Mouse (Mus musculus): ENCODE measurements around the gene Vrk1.
A peak's percentile ranks its signal among the peaks of the same experiment; 100 is the strongest.

Gene Vrk1

DNA sequence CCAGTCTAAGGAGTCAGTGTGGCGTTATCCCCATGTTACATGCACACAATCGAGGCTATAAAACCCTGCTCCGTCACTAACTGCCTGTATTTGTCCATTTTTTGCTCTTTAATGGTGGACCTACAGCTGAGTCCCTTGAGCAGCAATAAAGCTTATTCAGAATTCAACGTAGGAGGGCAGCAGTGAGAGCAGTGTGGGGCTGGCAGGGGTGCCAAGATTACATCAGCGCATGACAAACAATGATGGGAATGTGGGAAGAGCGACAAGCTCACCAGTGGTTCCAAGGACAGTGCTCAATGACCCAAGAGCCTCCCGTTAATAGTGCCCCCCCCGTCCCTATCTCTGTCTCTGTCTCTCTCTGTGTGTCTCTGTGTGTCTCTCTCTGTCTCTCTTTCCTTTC lies 8.3 kb upstream of the Vrk1 start:
- DNase-seq (ENCODE audit: low read depth), result no peak

DNA sequence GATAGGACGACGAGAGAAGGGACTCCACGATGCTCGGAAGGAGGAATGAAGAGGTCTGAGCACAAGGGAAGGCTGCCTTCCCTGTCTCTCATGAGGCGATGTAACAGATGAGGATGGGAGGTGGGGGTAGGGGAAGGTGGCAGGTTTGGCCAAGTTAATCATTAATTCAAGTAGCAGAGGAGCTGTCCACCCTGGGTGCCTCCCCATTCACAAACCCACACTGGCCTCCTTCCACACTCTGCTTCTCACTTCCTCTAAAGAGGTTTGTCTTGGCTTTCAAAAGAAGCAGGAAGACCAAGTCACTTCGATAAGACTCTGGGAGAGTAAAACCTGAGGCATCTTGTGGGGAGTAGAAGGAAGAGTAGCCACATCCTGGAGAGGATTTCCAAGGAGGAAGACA lies 5.3 kb upstream of the Vrk1 start:
- no peak for DNase-seq (ENCODE audit: low read depth)

DNA sequence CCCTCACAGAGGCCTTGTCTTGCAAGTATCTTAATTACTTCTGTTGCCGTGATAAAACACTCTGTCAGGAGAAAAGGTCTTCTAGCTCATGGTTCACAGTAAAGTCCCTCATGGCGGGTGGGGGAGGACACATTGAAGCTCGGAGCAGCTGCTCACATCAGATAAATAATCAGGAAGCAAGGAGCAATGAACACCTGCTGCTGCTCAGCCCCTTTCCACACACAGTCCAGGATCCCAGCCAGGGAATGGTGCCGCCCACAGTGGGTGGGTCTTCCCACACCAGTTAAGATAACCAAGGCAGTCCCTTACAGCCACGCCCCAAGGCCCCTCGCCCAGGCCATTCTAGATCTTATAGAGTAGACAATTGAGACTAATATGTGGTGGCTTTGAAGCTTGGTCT lies 3.8 kb upstream of the Vrk1 start:
- no peak for DNase-seq (ENCODE audit: low read depth)

DNA sequence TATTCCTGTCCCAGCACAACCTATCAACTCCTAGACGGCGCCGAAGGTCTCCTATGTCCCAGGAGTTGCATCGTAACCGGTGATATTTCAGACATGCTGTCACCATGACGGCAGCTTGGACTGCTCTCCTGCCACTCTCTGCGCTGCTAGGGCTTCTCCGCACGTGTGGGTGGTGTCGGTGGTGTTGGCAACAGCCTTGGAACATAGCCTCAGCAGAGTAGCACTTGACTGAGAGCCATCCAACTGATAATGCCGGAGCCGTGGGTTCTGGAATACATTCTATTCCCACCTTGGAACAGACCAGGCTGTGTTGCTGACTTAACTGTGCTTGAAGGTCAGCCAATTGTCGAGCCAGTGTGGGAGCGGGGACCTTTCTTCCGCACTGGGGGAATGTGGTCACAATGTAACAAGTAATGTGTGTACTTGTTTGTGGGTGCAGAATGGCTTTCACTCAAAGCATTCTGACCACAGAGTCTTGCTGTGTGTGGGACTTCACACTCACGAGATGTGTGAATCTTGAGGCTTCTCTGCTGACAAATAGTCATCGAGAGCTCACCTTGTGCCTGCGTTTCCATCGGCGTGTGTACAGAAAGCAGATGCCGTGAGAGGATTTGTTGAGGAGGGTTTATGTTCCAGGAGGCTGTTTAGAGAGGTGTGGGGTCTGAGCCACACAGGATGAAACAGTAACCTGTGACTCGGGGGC lies 1.5 kb upstream of the Vrk1 start:
- DNase-seq (ENCODE audit: low read depth), result no peak

DNA sequence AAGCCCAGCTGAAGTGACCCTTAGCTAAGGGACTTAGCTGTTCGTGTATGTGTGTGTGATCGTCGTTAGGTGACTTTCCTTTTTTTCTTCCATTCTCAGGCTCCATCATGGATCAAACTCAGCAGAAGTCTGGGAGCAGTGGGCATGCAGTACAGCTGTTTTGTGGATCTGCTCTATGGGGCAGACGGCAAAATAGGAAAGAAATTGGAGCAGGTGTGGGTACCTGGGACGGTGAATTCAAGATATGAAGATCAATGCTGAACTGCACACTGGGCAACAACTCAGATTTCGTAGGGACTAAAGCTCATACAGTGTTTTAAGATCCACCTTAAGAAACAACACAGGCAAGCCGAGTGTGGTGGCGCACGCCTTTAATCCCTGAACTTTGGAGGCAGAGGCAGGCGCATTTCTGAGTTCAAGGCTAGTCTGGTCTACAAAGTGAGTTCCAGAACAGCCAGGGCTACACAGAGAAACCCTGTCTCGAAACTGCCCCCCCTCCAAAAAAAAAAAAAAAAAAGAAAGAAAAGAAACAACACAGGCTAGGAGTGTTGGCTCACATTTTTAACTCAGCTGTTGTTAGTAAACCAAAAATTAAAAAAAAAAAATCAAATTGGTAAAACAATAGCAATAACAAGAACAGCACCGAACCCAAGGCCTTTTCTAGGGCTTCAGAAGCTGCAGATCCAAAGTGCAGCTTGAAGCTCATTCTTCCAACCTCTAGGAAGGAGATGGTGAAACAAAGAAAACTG lies 732 bp upstream of the Vrk1 start:
- DNase-seq (ENCODE audit: low read depth), result no peak

DNA sequence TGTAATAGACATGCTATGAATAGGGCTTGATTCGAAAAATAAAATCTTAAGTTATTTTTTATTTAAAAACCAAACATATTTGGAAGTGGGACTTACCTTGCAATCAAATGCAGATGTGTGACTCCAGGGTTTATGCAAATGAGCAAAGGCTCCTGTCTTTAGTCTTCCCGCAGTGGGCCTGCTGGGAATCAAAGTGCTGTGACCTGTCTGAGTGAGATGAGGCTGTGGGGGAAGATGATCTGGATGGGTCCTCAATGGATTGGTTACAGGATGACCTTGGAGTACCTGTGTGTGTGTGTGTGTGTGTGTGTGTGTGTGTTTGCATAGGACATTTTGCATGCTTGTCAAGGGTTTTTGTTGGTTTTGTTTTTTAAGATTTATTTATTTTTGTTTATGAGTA lies 2.1 kb downstream of the Vrk1 start:
- DNase-seq (ENCODE audit: low read depth), result no peak

DNA sequence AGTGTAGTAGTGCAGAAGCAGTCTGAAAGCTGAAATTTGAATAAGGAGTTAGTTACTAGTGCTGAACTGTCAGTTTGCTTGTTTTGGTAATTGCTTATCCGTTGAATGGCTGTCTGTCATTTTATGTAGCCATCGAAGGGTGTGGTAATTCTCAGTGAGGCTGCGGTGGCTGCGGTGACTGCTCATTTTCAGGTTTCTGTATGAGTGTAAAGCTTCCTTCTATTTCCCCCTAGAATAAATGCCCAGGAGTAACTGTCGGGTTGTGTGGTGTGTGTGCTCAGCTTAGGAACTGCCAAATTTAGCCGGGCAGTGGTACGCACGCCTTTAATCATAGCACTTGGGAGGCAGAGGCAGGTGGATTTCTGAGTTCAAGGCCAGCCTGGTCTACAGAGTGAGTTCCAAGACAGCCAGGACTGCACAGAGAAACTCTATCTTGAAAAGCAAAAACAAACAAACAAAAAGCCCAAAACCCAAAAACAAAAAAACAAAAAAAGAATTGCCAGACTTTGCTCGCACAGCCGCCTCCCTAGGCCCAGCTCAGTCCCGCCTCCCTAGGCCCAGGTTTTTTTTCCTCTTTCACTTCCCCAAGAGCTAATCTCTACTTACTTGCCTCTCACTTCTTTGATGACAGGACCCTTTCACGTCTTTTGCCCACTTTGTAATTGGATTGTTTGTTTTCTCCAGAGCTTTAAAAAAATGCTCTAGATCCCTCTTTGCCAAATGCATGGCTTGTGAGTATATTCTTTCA lies 6.4 kb downstream of the Vrk1 start:
- no peak for DNase-seq (ENCODE audit: low read depth)

DNA sequence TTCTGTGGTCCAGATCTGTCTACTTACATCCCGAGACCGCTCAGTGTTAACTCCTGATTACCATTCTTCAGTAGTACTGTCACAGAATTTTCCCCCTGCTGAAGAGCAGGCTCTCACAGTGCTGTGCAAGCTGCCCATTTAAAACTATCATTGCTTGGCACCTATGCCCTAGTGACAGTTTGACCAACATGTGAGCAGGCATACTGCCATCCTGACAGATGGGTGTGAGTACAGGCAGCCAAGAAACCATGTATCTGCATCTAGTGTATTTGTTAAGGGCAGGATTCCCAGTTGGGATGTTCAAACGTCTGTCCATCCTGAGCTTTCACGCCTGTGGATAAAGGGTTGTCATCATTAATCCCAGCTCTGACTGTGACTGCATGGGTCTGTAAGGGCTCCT lies 10.0 kb downstream of the Vrk1 start:
- DNase-seq (ENCODE audit: low read depth), result no peak

DNA sequence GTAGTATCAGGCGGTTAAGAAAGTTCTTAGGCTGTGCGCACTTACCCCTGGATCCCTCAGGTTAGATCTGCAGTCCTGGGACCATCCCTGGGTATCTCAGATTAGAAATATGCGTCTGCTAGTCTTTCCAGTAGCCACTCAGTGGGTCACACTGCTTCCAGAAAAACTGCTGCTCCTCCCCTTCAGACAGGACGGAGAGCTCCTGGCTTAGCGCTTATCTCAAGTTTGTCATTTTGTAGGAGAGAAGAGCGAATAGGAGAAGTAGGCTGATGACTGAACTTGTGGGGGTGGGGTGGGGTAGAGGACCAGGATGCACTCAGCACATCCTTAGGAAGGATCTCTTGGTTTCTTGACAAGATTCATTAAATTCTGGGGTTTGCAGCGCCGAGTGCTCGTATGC lies 13.6 kb downstream of the Vrk1 start:
- no peak for DNase-seq (ENCODE audit: low read depth)

DNA sequence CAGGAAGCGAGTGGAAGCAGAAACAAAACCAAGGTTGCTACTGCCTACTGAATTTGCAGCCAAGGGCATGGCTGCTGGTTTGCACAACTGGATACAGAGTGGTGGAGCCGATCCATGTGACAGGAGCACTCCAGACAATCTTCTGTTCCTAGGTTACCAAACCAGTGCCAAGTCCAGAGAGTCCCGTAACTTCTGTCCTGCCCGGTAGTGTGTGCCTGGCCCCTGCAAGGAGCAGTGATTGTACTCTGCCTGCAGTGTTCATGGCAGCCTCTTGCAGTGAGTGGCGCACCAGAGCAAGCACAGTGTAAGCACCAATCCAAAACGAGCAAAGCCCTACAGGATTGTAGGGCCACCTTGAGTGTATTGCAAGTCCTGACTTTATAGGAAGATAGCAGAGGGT lies 15.4 kb downstream of the Vrk1 start:
- DNase-seq (ENCODE audit: low read depth), result no peak

DNA sequence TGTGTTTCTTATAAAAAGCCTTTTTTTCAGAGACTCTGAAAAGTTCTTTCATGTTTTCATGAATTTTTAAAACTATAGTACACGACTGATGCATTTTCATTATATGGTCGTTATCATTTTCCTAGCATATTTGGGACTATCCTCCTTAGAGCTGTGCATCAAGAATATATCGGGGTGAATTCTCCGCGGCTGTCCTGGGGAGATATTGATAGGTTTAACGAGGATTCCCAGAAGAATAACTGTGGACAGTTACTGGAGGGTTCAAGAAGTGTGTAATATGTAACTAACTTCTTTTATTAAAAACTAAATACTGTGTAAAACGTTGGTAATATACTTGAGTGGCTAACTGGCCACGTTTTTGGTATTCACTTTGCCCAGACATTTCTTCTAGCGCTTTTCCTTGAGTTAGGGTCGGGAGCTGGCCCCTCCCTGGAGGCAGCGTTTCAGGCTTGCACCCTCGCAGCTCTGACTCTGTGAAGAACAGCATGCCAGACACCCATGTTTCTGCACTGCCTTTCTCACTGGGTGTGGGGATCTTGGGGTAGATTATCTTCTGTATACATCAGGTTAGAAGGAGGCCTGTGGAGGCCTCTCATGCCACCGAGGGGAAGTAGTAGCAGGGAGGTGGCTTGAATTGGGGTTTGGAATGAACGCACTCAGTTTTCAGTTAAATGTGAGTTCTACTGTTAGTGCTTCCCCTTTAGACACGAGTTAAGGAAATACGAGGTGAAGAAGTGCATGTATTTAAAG lies 16.5 kb downstream of the Vrk1 start:
- DNase-seq (ENCODE audit: low read depth), result no peak

DNA sequence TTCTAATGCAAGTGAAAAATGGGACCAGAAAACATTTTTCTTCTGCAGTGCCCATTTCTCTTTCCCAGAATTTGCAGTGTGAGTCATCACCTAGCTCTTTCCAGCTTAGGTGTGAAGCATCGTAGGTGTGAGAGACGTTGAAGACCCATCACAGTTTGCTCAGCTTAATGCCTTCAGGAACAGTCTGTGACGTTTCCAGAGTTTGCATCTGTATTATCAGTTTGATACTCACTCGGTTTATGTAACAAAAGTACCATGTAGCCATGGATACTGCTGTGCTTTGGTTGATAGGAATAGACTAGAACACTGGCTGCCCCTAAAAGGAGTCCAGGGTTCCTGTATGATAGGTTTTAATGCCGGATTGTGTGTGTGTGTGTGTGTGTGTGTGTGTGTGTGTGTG lies 17.3 kb downstream of the Vrk1 start:
- DNase-seq (ENCODE audit: low read depth), result peak; percentile 51

DNA sequence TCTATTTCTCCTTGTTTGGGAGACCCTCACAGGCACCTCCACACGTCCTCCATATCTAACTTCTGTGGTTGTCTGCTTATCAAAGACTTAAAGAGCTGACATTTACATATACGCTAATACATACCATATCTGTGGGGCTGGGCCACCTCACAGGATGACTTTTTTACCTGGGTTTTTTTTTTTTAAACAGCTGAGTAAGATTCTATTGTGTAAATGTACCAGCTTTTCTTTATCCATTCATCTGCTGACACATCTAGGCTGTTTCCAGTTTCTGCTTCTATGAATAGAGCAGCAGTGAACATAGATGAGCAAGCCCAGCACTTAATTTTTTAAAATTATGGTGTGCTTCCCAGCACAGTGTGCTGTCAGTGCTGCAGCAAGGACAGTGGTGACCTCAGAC lies 19.6 kb downstream of the Vrk1 start:
- DNase-seq (ENCODE audit: low read depth), result no peak

DNA sequence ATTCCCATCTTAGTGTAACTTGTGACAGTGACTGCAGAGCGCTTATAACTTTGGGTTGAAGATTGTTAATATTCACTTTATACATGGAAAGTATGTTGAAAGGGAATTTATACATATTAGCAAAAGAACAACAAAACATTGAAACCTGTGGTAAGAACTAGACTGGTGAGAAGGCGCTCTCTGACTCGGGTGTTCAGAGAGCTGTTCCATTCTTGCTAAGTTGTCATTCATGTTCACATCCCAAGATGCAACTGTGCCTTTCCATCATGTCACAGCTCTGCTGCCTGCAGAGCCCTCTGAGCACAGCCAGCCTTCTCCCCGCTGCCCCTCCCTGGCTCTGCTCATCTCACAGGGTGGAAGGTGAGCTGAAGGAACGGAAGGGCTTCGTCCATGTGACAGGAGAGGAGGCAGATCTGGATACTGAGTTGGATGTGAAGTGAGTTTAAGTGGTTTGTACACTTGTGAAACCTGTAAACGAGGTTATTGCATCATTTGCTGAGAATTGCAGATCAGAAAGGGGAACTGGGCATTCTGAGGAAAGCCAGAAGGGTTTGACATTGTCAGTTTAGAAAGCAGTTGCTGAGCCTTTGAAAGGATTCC lies 20.2 kb downstream of the Vrk1 start:
- peak; percentile 52 for DNase-seq (ENCODE audit: low read depth)

DNA sequence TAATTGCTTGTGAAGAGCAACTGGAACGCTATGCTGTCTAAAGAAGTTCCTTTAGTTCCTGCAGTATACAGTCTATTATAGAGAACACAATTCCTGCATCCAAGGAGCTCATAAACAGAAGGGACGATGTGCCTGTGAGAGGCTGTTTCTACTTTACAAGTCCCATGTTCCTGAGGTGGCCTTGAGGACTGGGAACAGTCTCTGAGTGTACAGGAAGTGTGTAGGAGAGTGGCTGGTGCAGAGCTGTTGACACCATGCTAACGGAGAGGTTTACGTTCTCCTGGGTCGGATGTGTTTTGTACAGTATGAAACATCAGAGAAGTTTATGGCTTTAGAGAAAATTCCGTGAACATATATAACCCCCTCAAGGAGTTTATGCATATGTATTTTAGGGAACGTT lies 20.8 kb downstream of the Vrk1 start:
- peak; percentile 49 for DNase-seq (ENCODE audit: low read depth)

DNA sequence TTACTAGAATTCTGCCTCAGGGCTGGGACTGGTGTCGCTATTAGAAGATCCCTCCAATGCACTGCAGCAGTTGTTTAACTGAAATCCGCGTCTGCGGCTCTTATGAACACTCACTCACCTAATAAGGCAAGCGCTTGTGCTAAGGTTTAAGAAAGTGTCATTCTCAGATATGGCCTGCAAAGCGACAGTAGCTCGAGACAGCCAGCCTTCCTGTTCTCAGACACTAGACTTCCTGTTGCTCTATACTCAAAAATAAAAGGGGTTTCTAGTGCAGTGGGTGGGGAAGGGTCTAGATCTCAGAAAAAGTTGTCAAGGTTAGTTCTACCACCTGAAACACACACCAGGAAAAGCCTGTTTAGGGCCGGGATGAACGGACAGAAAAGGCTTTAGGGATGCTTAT lies 21.9 kb downstream of the Vrk1 start:
- DNase-seq (ENCODE audit: low read depth), result peak; percentile 78

DNA sequence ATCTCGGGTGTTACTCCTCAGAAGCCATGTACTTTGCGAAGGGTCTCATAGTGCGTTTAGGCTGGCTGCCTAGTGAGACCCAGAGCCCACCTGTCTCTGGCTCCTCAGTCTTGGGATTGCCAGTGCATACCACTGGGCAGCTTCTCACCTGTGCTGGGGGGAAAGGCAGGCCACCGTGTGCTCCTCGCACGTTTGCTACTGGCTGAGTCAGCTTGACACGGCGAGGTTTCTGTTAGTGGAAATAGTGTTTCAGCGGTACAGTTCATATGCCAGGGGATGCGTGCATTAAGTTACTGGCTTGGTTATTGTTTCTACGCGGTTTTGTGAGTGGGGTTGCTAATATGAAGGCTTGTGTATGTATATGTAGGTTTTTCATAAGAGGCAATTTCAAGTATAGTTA lies 22.3 kb downstream of the Vrk1 start:
- DNase-seq (ENCODE audit: low read depth), result peak; percentile 45

DNA sequence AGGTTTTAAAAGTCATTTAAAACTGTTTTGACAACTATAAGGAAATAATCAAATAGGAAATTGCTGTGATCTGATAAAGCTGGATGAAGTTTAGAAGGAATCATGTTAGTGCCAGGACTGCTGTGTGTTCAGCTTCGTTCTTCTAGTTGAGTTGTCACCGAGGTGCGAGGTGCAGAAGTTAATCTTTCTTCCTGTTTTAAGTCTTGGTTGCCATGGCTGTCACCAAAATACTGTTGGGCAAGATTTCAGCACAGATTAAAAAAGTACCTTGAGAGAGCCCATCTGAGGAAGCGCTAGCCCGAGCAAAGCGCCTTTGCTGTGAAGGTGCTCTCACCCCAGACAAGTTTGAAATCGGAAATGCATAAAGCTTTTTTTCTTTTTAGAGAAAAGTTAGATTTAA lies 24.2 kb downstream of the Vrk1 start:
- DNase-seq (ENCODE audit: low read depth), result peak; percentile 87

DNA sequence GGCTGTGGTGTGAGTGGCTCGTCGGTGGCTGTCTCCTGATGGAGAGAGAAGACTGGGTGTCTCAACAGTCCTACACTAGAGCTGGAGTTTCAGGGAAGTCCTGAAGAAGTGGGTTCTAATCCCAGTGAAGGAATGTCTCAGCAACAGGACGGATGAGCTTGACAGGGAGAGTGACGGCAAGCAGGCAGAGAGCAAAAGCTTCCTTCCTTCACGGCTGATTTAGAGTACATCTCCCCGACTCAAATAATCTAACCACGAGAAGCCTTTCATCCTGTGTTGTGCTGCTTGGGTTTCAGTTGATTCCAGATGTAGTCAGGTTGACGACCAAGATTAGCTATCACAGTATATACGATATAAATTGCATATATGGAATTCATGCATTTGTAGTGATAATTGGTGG lies 24.7 kb downstream of the Vrk1 start:
- peak; percentile 74 for DNase-seq (ENCODE audit: low read depth)

DNA sequence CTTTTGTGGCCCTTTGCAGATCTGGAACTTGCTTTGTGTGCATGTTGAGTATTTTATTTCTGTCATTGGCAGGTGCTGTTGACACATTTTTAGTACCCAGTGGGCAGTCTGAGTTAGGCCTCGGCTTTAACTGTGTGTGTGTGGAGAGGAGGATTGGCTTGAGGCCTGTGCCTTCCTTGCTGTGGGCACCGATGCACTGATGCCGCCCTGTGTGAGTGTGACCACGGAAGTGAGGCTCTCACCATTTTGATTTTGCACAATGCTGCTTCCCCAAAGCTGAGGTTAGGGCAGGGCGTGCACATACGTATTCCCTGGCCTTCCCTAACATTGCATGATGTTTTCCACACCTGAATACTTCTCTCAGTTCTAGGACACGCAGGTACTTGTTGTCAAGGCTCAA lies 30.2 kb downstream of the Vrk1 start:
- no peak for DNase-seq (ENCODE audit: low read depth)

DNA sequence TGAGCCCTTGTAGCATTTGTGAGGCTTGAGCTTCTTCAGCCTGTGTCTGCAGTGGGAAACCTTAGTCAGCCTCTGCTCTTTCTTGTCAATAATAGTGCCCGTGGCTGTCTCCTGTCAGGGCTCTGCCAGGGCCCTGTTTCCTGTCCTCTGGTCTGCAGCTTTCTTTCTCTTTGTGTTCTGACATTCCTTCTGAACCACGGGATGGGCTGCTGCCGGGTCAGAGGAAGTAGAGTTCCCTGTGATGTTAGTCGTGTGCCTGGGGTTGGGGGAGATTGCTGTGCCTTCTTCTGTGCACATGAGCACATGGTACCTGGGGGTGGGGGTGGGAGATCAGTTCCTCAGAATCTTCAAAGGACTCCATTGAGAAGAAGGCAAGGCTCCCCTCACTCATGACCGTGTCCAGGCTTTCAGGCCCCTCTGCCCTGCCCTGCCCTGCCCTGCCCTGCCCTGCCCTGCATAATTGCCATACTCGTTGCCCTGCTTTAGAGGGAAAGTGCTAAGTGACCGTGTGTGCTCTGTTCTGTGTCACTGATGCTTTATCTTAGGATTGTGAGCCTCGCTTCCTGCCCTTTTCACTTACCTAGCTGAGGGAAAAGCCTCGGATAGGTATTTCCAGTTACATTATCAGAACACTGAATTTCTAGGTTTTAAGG lies 36.2 kb downstream of the Vrk1 start:
- DNase-seq (ENCODE audit: low read depth), result no peak

DNA sequence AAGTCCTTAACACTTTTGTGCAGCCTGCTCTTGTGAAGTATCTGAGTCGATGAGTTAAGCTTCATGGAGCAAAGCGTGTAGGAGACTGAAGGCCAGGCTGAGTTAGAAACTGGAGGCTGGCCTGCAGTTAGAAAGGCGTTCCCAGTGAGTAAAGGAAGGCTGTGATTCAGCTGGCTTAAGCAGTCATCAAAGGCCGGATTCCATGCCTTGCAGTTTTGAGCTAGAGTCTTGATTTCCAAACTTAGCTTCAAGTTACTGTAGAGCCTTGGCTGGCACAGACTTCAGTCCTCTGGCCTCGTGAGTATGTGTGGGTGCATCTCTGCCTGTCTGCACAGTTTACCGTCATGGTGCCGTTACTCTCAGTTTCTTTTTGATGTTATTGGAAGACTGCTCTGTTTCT lies 42.2 kb downstream of the Vrk1 start:
- DNase-seq (ENCODE audit: low read depth), result no peak

All from naive thymus-derived CD4-positive, alpha-beta T cell, adult 2 months (primary cell).